Mouse (Mus musculus): ENCODE measurements around the gene Neurl3.

Gene Neurl3

DNA sequence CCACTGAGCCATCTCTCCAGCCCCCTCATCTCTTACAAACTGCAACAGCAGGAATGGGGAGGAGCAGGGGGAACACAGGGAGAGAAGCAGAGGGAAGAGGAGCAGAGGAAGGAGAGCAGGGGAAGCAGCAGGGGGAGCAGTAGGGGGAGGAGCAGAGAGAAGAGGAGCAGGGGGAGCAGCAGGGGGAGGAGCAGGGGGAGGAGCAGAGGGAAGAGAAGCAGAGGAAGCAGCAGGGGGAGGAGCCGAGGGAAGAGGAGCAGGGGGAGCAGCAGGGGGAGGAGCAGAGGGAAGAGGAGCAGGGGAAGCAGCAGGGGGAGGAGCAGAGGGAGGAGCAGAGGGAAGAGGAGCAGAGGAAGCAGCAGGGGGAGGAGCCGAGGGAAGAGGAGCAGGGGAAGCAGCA is 15.8 kb downstream of the Neurl3 start:
- intact Hi-C loops (cut with DNase I) = no loop called here

DNA sequence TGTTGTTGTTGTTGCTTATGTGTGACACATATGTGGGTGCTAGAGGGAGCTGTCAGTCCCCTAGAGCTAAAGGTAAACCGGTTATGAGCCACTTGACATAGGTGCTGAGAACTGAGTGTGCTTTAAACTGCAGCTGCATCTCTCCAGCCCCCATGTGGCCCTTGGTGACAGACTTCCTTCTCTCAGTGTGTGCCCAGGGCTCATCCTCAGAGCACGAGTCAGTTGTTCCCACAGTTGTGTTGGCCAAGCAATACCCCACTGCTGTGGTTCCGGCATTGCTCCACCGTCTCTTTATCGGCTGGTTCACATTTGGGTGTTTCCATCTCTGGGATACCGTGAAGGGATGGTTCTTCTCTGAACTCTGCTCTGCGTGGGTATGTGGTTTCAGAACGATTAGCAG is 17.2 kb downstream of the Neurl3 start:
- intact Hi-C loops (cut with DNase I) = no loop called here

- intact Hi-C loops (cut with DNase I) = loop anchor here (1.0 kb wide), 1 partner anchor 23 kb away; no protein-coding TSS in a partner anchor
Measured at GRCm38 (mm10) chr1:36255871-36256640, 18.4 kb downstream of the Neurl3 start.

DNA sequence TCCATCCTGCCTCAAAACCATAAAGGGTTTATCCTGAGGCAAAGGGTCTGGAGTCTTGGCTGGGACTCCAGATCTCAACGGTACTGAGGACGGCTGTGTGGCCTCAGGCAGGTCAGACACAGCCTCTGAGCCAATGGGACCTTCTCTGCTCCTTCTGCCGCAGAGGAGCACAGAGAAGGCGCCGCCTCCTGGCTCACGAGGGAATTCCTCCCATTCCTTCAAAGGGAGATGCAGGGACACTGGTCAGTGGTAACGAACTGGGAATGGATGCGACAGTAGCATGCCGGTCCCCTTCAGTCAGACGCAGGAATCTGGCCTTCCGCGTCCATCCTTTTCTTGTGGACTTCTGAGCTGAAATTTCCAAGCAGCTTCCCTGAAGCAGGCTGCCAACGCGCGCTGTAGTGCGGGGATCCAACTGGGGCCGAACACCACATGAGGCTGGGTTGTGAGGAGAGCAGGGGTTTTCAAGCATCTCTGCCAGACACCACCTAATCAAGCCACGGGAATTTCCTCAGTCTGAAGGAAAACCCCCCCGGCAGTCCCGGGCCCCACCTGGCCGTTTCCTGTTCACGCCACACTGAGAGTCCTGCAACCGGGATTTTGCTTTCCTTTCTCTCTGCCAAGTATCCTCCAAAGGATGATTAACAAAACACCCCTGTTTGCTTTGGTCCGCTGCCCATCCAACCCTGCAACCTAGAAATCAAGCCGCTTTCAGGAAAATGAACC is 19.7 kb downstream of the Neurl3 start:
- intact Hi-C loops (cut with DNase I) = loop anchor here (1.0 to 5.0 kb wide), 3 partner anchors 25 to 107 kb away; no protein-coding TSS in a partner anchor

DNA sequence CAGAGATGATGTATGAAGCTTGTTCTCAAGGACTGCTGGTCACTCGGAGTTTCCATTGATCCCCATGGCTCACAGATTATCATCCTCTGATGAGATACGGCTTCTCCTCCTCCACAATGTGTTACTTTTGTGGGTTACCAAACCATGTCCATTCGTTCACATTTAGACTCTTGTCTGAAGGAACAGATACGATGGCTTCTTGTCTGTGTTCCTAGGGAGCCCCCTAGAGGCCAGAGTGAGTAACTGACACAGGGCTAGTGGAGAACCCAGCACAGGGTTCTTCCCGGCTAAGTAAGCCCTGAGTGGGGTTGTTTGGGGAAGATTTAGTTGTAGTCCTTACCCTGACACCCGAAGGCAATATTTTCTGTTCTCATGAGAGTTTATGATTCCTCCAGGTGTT is 21.7 kb downstream of the Neurl3 start:
- intact Hi-C loops (cut with DNase I) = loop anchor here (5.0 kb wide), 2 partner anchors 40 to 105 kb away; no protein-coding TSS in a partner anchor

GRCm38 (mm10) chr1:36251426-36251825 is 23.1 kb downstream of the Neurl3 start:
- intact Hi-C loops (cut with DNase I) = loop anchor here (5.0 kb wide), 2 partner anchors 39 to 104 kb away; no protein-coding TSS in a partner anchor

- intact Hi-C loops (cut with DNase I) = loop anchor here (10.0 kb wide), 1 partner anchor 172 kb away; no protein-coding TSS in a partner anchor
Measured at GRCm38 (mm10) chr1:36246688-36247087, 27.8 kb downstream of the Neurl3 start.

DNA sequence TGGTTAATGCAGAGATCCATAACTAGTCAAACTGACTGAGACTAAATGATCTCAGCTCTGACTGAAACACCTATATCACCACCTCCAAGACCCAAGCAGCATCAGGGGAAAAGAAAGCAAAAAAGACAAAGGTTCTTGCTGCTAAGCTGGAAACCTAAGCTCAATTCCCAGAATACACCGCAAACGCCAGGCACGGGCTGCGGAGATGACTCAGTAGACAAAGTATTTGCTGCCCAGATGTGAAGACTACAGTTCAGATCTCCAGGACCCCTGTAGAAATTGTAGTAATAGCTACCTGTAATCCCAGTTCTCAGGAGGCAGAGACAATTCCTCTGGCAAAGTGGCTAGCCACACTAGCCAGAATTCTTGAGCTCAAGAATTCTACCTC is 29.7 kb downstream of the Neurl3 start:
- intact Hi-C loops (cut with DNase I) = loop anchor here (10.0 kb wide), 1 partner anchor 170 kb away; no protein-coding TSS in a partner anchor

DNA sequence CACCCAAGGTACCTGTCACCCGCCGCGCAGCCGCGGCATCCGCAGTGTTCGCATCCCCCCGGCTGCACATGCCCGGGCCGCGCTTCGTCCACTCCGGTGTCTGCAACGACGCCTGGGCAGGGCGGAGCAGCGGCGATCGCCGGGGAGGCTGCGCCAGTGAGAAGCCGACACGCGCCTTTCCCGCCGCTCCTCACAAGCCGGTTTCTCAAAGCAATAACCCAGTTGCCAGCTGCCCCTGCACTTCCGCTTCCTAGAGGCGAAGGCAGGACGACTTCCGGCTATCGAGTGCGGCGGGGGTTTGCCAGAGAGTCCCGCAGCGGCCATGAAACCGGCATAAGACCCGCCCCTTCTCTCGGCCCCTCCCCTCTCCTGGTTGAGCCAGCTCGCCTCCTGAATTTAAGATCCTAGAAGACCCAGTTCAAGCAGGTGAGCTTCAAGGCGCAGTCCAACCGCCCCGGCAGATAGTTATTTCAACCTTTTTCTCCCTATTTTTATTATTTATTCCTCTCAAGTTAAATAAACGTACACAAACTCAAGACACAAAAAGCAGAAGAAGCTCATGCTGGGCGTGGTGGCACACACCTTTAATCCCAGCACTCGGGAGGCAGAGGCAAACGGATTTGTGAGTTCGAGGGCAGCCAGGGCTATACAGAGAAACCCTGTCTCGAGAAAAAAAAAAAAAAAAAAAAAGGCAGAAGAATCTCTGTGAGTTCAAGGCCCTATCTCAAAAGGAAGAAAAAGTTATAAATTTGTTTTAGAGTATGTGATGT is 30.2 kb downstream of the Neurl3 start, which contains the start of gene Uggt1:
TSS of gene Uggt1 (minus strand) at position 663 of the 770 bp plus-strand sequence.
- intact Hi-C loops (cut with DNase I) = loop anchor here (10.0 kb wide), 1 partner anchor 169 kb away; no protein-coding TSS in a partner anchor

DNA sequence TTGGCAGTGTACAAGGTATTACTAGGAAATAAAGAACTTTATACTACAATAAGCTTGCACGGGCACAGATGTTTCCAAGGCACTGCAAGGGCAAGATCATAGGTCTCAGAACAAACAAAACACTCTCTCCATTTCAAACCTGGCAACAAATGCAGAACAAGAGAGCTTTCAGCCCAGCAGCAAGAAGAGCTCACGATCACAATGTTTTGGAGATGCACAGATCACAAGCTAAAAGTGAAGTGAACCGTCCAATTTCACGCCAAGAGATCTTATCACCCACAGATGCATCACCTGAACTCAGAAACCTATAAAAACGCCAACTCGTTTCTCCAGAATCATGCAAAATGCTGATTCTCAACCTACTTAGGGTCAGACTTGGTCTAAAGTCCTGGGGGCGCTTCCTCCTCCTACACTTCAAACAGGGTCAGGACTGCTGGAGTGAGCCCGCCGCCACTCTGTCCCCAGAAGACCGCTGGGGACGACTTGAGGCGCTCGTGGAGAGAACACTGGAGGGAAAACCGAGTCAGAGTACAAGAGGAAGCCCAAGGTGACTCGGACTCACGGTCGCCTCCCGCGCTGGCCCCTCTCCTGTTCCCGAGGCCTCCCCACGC is 30.9 kb downstream of the Neurl3 start:
- intact Hi-C loops (cut with DNase I) = loop anchor here (10.0 kb wide), 1 partner anchor 169 kb away; no protein-coding TSS in a partner anchor

- intact Hi-C loops (cut with DNase I) = loop anchor here (10.0 kb wide), 1 partner anchor 167 kb away; no protein-coding TSS in a partner anchor
Measured at GRCm38 (mm10) chr1:36241903-36242429, 32.5 kb downstream of the Neurl3 start.

- intact Hi-C loops (cut with DNase I) = loop anchor here (10.0 kb wide), 1 partner anchor 165 kb away; no protein-coding TSS in a partner anchor
Measured at GRCm38 (mm10) chr1:36240176-36240575, 34.3 kb downstream of the Neurl3 start.

DNA sequence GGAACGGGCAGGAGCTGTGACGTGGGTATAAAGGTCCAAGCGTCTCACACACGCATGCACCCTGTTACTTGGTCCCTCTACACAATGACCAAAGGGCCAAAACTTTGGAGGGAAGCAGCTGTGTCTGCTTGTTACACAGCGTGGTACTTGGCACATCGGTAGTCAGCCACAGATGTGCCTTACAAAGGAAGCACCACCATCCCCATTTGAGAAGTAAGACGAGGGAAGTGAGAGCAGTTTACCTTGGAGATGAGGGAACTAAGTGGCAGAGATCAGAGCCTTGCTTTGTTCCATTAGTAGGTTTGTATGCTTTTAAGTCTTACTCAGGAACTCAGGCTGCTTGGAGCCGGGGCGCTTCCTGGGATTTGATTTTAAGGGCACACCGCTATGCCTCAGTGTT is 35.1 kb downstream of the Neurl3 start:
- intact Hi-C loops (cut with DNase I) = no loop called here

- intact Hi-C loops (cut with DNase I) = no loop called here
Measured at GRCm38 (mm10) chr1:36235855-36236254, 38.6 kb downstream of the Neurl3 start.

DNA sequence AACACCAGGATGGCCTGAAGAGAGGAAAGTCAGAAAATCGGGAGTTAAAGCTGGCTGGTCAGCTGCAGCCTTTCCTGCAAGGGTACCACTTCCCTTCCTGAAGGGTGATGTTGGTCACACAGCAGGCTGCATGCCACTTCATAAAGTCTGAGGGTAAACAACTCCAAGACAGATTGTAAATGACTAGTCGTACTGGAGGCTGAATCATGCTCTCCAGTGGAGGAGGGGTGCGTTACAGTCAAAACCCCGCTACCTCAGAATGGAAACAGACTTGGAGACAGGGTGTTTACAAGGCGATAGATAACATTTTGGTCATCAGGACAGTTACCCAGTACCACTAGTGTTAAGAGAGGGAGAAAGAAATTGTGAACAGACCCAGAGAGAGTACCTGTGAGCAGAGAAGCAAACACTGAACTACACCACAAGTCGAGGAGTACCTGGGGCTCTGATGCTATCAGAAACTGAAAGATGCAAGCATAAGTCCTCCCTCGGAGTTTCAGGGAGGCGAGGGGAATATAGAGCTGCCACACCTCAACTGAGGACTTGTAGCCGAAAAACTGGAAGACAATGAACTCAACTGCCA is 39.3 kb downstream of the Neurl3 start:
- intact Hi-C loops (cut with DNase I) = no loop called here

DNA sequence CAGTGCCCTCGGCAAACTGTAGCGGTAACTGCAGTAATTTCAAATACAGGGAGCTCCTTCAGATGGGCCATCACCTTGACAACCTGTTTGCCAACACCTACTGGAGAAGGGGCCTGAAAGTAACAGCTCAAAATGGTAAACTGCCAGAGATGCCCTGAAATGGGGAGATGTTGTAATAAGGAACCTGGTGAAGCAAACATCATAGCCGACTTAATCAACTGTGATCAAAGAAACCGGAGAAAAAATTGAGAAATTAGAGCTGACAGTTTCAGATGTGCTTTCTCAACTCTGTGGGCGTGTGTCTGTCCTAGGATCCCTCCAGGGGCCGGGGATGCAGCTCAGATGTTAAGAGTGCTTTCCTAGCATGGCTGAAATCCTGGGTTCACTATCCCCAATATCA is 41.3 kb downstream of the Neurl3 start:
- intact Hi-C loops (cut with DNase I) = no loop called here

DNA sequence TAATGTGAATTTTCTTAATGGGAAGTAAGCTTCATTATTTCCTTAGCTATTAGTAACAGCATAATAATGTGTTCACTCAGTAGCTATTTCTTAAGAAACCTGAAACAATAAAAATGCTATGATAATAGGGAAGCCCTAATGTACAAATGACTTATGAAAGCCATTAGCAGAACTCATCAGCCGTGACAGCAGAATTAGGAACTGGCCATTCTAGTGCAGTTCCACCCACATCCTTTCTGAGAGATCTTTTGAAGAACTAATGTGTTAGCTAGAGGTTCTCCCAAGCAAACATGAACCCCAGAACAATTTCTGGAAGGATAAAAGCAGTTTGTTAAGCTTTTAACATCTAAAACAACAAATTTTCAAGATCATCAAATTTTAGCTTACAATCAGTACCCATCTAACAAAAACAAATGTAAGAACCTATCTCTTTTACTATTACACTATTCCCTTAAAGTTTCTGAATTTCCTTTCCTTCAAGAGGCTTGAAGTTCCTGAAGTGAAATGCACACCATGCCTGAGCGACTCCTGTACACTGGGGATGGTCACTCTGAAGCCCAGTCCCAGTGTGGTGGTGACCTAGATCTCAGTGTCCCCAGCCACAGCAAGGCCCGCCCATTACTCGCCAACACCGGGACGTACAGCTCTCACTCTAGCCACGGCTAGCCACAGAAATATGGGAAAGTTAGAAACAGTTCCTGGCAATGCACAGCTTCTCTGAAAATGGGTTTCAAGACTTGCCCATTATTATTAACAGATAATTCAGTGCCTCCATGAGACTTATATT is 43.4 kb downstream of the Neurl3 start:
- intact Hi-C loops (cut with DNase I) = no loop called here

- intact Hi-C loops (cut with DNase I) = no loop called here
Measured at GRCm38 (mm10) chr1:36228461-36228860, 46.0 kb downstream of the Neurl3 start.

DNA sequence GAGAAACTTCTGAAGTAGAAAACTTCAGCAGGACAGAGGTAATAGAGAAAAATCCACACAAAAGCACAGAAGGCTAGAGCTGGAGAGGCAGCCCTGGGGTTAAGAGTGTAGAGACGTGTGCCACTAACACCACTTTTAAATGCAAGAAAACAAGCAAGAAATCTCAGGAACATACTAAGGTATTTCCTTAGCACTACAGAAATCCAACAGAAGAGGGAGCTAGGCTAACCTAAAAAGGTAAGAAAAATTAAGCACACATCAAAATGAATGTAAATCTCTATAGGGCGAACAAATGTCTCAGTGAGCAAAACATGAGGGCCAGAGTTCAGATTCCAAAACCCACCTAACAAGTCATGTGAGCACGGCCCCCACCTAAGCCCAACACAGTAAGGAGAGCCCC is 49.8 kb downstream of the Neurl3 start:
- intact Hi-C loops (cut with DNase I) = no loop called here

All from adrenal gland (tissue).